Mouse (Mus musculus): ENCODE measurements at regions not wholly inside any gene's neighbourhood (a gene's known extent, or its start where the extent isn't known, plus 50 kb on each side); places are given as distances from the start of the nearest gene placed in this dataset.

- TF ChIP-seq ELF1 (IDR thresholded peaks at IDR 0.05; ENCODE audit: low read depth, low read length) = no peak
- no peak for TF ChIP-seq CHD1 (IDR thresholded peaks at IDR 0.05; ENCODE audit: low read depth, low read length)
- TF ChIP-seq TCF12 (IDR thresholded peaks at IDR 0.05; ENCODE audit: low read depth, low read length) = no peak
- TF ChIP-seq MAFK (IDR thresholded peaks at IDR 0.05; ENCODE audit: borderline replicate concordance, low read depth, low read length) = no peak
- TF ChIP-seq EP300 (IDR thresholded peaks at IDR 0.05; ENCODE audit: low read depth in 1 of 2, low read length in 2 of 2) = no peak
- TF ChIP-seq NRF1 (IDR thresholded peaks at IDR 0.05; ENCODE audit: insufficient read depth, low read depth, low read length, poor library complexity, severe bottlenecking) = no peak
- no peak for TF ChIP-seq GATA1 (IDR thresholded peaks at IDR 0.05; ENCODE audit: low read depth, low read length)
- TF ChIP-seq POLR2A (IDR thresholded peaks at IDR 0.05; ENCODE audit: control insufficient read depth in 1 of 2, insufficient read depth in 1 of 2, low read depth in 1 of 2, low read length in 2 of 2, poor library complexity in 1 of 2) = no peak
- no peak for TF ChIP-seq NELFE (IDR thresholded peaks at IDR 0.05; ENCODE audit: low read depth, low read length)
- no peak for TF ChIP-seq POLR2AphosphoS2 (IDR thresholded peaks at IDR 0.05; ENCODE audit: low read length)
- TF ChIP-seq RAD21 (IDR thresholded peaks at IDR 0.05; ENCODE audit: low read depth, low read length) = no peak
- no peak for TF ChIP-seq TBP (IDR thresholded peaks at IDR 0.05; ENCODE audit: low read depth, low read length)
- TF ChIP-seq CTCF (IDR thresholded peaks at IDR 0.05 in 2 of 3, conservative IDR thresholded peaks at IDR 0.05 in 1 of 3; ENCODE audit: control insufficient read depth in 1 of 3, insufficient read depth in 1 of 3, low read depth in 2 of 3, low read length in 3 of 3, poor library complexity in 1 of 3, severe bottlenecking in 1 of 3) = no peak
- TF ChIP-seq TAL1 (IDR thresholded peaks at IDR 0.05; ENCODE audit: low read length) = no peak
- TF ChIP-seq POLR2AphosphoS5 (IDR thresholded peaks at IDR 0.05; ENCODE audit: borderline replicate concordance, low read depth, low read length) = no peak
- no peak for TF ChIP-seq ZC3H11A (IDR thresholded peaks at IDR 0.05; ENCODE audit: low read depth, low read length)
- TF ChIP-seq BHLHE40 (IDR thresholded peaks at IDR 0.05; ENCODE audit: borderline replicate concordance, low read depth, low read length) = no peak
- TF ChIP-seq MAZ (IDR thresholded peaks at IDR 0.05; ENCODE audit: low read depth, low read length) = no peak
- Histone ChIP-seq H3K27me3 (ENCODE audit: control insufficient read depth in 1 of 2, insufficient read depth in 2 of 2, low read length in 2 of 2) (no peaks in the 10 kb centered on the region), H3K36me3 (ENCODE audit: control insufficient read depth in 1 of 2, insufficient read depth in 2 of 2, low read length in 2 of 2) (no peaks in the 10 kb centered on the region)
Measured at GRCm38 (mm10) chr8:34478891-34479290, 367.4 kb upstream of the Gm10131 start.

GRCm38 (mm10) chr8:34478465-34478864 is 366.9 kb upstream of the Gm10131 start:
- TF ChIP-seq HCFC1 (IDR thresholded peaks at IDR 0.05; ENCODE audit: low read depth, low read length) = no peak
- no peak for TF ChIP-seq KAT2A (conservative IDR thresholded peaks at IDR 0.05; ENCODE audit: low read depth, low read length)
- TF ChIP-seq POLR2A (IDR thresholded peaks at IDR 0.05; ENCODE audit: control insufficient read depth in 1 of 2, insufficient read depth in 1 of 2, low read depth in 1 of 2, low read length in 2 of 2, poor library complexity in 1 of 2) = no peak
- no peak for TF ChIP-seq ELF1 (IDR thresholded peaks at IDR 0.05; ENCODE audit: low read depth, low read length)
- no peak for TF ChIP-seq ZC3H11A (IDR thresholded peaks at IDR 0.05; ENCODE audit: low read depth, low read length)
- TF ChIP-seq E2F4 (IDR thresholded peaks at IDR 0.05; ENCODE audit: borderline replicate concordance, low read depth, low read length) = no peak
- no peak for TF ChIP-seq USF2 (IDR thresholded peaks at IDR 0.05; ENCODE audit: borderline replicate concordance in 1 of 2, insufficient read depth in 1 of 2, low read depth in 1 of 2, low read length in 2 of 2)
- no peak for TF ChIP-seq EP300 (IDR thresholded peaks at IDR 0.05; ENCODE audit: low read depth in 1 of 2, low read length in 2 of 2)
- TF ChIP-seq MAZ (IDR thresholded peaks at IDR 0.05; ENCODE audit: low read depth, low read length) = no peak
- TF ChIP-seq TCF12 (IDR thresholded peaks at IDR 0.05; ENCODE audit: low read depth, low read length) = no peak
- TF ChIP-seq TBP (IDR thresholded peaks at IDR 0.05; ENCODE audit: low read depth, low read length) = no peak
- Histone ChIP-seq H3K27me3 (ENCODE audit: control insufficient read depth in 1 of 2, insufficient read depth in 2 of 2, low read length in 2 of 2) (no peaks in the 10 kb centered on the region), H3K4me3 (ENCODE audit: control insufficient read depth in 1 of 2, insufficient read depth in 1 of 2, low read depth in 2 of 2, low read length in 2 of 2) (no peak overlapping the region), H3K9ac (ENCODE audit: control insufficient read depth, low read depth, low read length, poor library complexity, severe bottlenecking) (no peak overlapping the region), H3K79me2 (ENCODE audit: control insufficient read depth, insufficient read depth, low read length, poor library complexity) (no peaks in the 10 kb centered on the region), H3K36me3 (ENCODE audit: control insufficient read depth in 1 of 2, insufficient read depth in 2 of 2, low read length in 2 of 2) (no peaks in the 10 kb centered on the region), H3K27ac (ENCODE audit: control insufficient read depth, low read depth, low read length) (no peak overlapping the region), H3K4me1 (ENCODE audit: control insufficient read depth in 1 of 2, insufficient read depth in 2 of 2, low read length in 2 of 2) (no peaks in the 10 kb centered on the region), H3K9me3 (replicated peaks; ENCODE audit: insufficient read depth, low read length) (no peaks in the 10 kb centered on the region)
- DNase-seq (ENCODE audit: low read depth, low spot score) = no peak

More at GRCm38 (mm10) chr8:34478891-34479290, 367.4 kb upstream of the Gm10131 start:
- Histone ChIP-seq H3K4me1 (ENCODE audit: control insufficient read depth in 1 of 2, insufficient read depth in 2 of 2, low read length in 2 of 2) (no peaks in the 10 kb centered on the region), H3K27ac (ENCODE audit: control insufficient read depth, low read depth, low read length) (no peak overlapping the region), H3K4me3 (ENCODE audit: control insufficient read depth in 1 of 2, insufficient read depth in 1 of 2, low read depth in 2 of 2, low read length in 2 of 2) (no peak overlapping the region), H3K9ac (ENCODE audit: control insufficient read depth, low read depth, low read length, poor library complexity, severe bottlenecking) (no peak overlapping the region), H3K79me2 (ENCODE audit: control insufficient read depth, insufficient read depth, low read length, poor library complexity) (no peaks in the 10 kb centered on the region), H3K9me3 (replicated peaks; ENCODE audit: insufficient read depth, low read length) (no peaks in the 10 kb centered on the region)
- DNase-seq (ENCODE audit: low read depth, low spot score) = no peak

Measured in MEL (cell line).